Mouse (Mus musculus) spleen, adult 2 months (tissue): Measurements from ENCODE around the gene Adamts17.

Source experiments
- CTCF ChIP-seq: fragments of 200-500 bp; IDR thresholded peaks from 2 replicates; pipeline ENCODE4 v1.5.1; 2011; ENCODE audit warnings: mild to moderate bottlenecking, inconsistent platforms; ENCODE audit not compliant: insufficient read depth, insufficient read length, insufficient replicate concordance; ENCODE audit errors: extremely low read depth
- POLR2A ChIP-seq: fragments of 200-500 bp; IDR thresholded peaks from 2 replicates; pipeline ENCODE4 v1.6.1; 2011; ENCODE audit warnings: low read depth, low read length, inconsistent platforms

DNA sequence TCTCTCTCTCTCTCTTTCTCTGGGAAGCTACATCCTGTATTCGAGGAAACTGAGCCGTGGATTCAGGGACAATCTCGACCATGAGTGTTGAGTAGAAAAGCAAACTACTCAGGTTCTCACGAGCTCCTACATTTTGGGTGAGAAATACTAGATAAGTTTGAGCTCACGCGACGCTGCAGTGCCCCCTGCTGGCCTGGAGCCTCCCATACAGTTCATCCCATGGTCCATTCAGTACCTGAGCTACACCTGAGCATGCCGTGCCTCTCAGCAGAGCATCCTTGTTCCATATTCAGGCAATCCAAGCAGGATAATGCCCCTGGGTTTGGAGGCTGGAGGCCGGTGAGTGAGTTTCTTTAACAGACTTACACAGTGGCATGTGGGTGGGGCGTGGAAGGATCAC is 359.9 kb downstream of the Adamts17 start:
- TF ChIP-seq POLR2A (no peak), CTCF (peak; percentile 68; the same call in 1 of the 2 replicates)
